ENCODE assay signal across 9 mouse cellular contexts in the genomic region with DNA sequence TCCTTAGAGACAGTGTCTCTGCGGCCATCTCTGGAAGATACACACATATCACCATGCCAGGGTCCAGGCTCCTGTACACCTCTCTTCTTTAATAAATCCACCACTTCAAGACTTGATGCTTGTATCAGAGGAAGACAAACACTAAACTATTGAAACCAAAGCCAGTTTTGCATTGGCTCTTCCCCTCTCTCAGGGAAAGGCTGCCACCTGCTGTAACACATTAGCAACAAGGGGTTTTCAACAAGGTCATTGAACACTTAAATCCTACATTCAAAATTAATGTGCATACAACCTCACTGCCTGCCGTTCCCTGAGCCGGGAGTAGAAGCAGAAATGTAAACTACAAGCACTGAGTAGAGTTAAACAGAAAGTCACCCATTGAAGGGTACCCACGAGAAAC.
DNase-seq lines count a peak whose midpoint lies in the region; ATAC-seq lines count a peak whose summit lies in the region.
"Had no signal": no experiment of that assay in that cellular context is flagged by ENCODE, and none has a peak within 500 bp of the region (broad histone marks: within the 10 kb centered on the region; RNA-seq: fewer than 3 reads in every experiment).

No protein-coding gene starts in this region.

- 47% methylated on average over 4 of the region's 4 CpGs for WGBS in heart, embryonic 12.5 days
- WGBS in large intestine, adult 2 months = 27% methylated on average over 4 of the region's 4 CpGs

- H3K4me3 ChIP-seq in heart, embryonic 12.5 days = no peak overlapping the region
- H3K4me3 ChIP-seq: heart, embryonic 15.5 days had no signal

- DNase-seq in heart, adult 8-10 months (ENCODE audit: low spot score) = peak; percentile 49
- DNase-seq in A20 (ENCODE audit: low read depth, low spot score) = peak; percentile 76
- peak; percentile 71 for DNase-seq in T-cell, adult 2 months (ENCODE audit: low spot score)
- DNase-seq in embryo, embryonic 11.5 days (ENCODE audit: low read depth, low spot score) = peak; percentile 8
- peak; percentile 29 for DNase-seq in large intestine, adult 2 months (ENCODE audit: low read depth, low spot score)
- peak; percentile 85 for DNase-seq in naive thymus-derived CD4-positive, alpha-beta T cell, adult 2 months (ENCODE audit: low read depth)

- ATAC-seq in heart, embryonic 12.5 days (ENCODE audit: insufficient number of reproducible peaks, low FRiP score) = no peak
- ATAC-seq in erythroid progenitor cell, adult 5-6 weeks (replicated peaks; ENCODE audit: low FRiP score, poor library complexity, severe bottlenecking) = no peak

- no peaks in the 10 kb centered on the region for H3K9me3 ChIP-seq in heart, embryonic 12.5 days (replicated peaks)
- H3K9me3 ChIP-seq: heart, embryonic 15.5 days had no signal

- H3K27ac ChIP-seq in heart, embryonic 12.5 days (ENCODE audit: poor library complexity, severe bottlenecking) = no peak overlapping the region
- H3K27ac ChIP-seq: heart, embryonic 15.5 days had no signal

- no peak overlapping the region for H3K9ac ChIP-seq in heart, embryonic 12.5 days
- H3K9ac ChIP-seq: heart, embryonic 15.5 days had no signal

- H3K27me3 ChIP-seq in heart, embryonic 12.5 days (replicated peaks) = no peaks in the 10 kb centered on the region
- H3K27me3 ChIP-seq: heart, embryonic 15.5 days had no signal

- no peak overlapping the region for H3K4me2 ChIP-seq in heart, embryonic 12.5 days
- H3K4me2 ChIP-seq: heart, embryonic 15.5 days had no signal

- H3K4me1 ChIP-seq in heart, embryonic 12.5 days (replicated peaks) = peaks cover 5% of the 10 kb centered on the region; the same call in 1 of the 2 replicates
- H3K4me1 ChIP-seq: heart, embryonic 15.5 days had no signal

- no peaks in the 10 kb centered on the region for H3K36me3 ChIP-seq in heart, embryonic 12.5 days
- H3K36me3 ChIP-seq: heart, embryonic 15.5 days had no signal

Comparison
In these comparisons a context has a peak if more than half of its experiments do, and no peak if none do; other contexts are left out.
1. DNase-seq: peak in every context shown above with its lines; median percentile 85 in naive thymus-derived CD4-positive, alpha-beta T cell, adult 2 months; 76 in A20; 71 in T-cell, adult 2 months; 49 in heart, adult 8-10 months; 29 in large intestine, adult 2 months; 8 in embryo, embryonic 11.5 days.